Mouse (Mus musculus) lung, adult 2 months (tissue): ENCODE data around the gene H2al1a.
"Not testable (repeated sequence)": the region's sequence is repeated elsewhere in the genome, so short reads cannot be mapped to it uniquely, and the experiment has no call there.

Source experiments
- CTCF ChIP-seq: fragments of 200-500 bp; IDR thresholded peaks from 2 replicates; pipeline ENCODE4 v1.5.1; 2011; ENCODE audit warnings: mild to moderate bottlenecking, low read length, control low read depth; ENCODE audit not compliant: insufficient read depth
- POLR2A ChIP-seq: fragments of 200-500 bp; IDR thresholded peaks from 2 replicates; pipeline ENCODE4 v1.6.1; 2011; ENCODE audit warnings: low read depth, mild to moderate bottlenecking, control low read depth, low read length, borderline replicate concordance; ENCODE audit errors: extremely low read depth

DNA sequence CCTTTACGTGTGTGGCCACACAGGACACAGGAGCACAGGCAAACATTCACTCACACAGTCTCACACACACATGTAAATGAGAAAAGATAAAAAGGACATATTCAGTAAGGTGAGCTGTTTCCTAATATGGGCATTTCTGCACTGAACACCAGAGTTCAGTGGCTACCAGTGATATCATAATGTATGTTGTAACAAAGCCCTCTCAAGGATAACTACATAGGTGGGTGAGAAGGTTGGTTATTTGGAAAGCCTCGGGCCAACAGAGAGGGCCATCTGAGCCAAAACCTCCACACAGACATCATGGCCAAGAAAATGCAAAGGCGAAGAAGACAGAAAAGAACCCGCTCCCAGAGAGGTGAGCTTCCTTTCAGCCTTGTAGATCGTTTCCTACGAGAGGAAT is 6.3 kb downstream of the H2al1a start, which contains the start of gene H2al1c:
- not testable (repeated sequence) for TF ChIP-seq POLR2A, CTCF
